Comparison of ENCODE assay signal across 21 mouse cellular contexts in genomic region chr19:60997784-60998183, GRCm38 (mm10).
DNase-seq lines count a peak whose midpoint lies in the region; ATAC-seq and TF ChIP-seq lines count a peak whose summit lies in the region.
"Had no signal": no experiment of that assay in that cellular context is flagged by ENCODE, and none has a peak within 500 bp of the region (broad histone marks: within the 10 kb centered on the region; RNA-seq: fewer than 3 reads in every experiment).

No protein-coding gene starts in this region.

- H3K9me3 ChIP-seq in heart, postnatal 0 days (replicated peaks; ENCODE audit: control insufficient read depth, low read length), result no peaks in the 10 kb centered on the region
- H3K9me3 ChIP-seq: embryonic facial prominence, embryonic 10.5 days; G1E; liver, embryonic 13.5 days; lung, embryonic 15.5 days; neural tube, embryonic 13.5 days had no signal

- TF ChIP-seq EP300 in heart, postnatal 0 days (IDR thresholded peaks at IDR 0.05; ENCODE audit: low read depth), result no peak

- H3K27me3 ChIP-seq in heart, postnatal 0 days (ENCODE audit: control insufficient read depth, insufficient read depth, low read length), result no peaks in the 10 kb centered on the region
- H3K27me3 ChIP-seq: liver, embryonic 13.5 days; lung, embryonic 15.5 days; neural tube, embryonic 13.5 days had no signal

- TF ChIP-seq CTCF in heart, postnatal 0 days (IDR thresholded peaks at IDR 0.05; ENCODE audit: low read depth), result no peak

- no peak overlapping the region for H3K4me2 ChIP-seq in heart, postnatal 0 days (ENCODE audit: low read depth, low read length)
- H3K4me2 ChIP-seq: liver, embryonic 13.5 days; lung, embryonic 15.5 days; midbrain, embryonic 11.5 days; neural tube, embryonic 13.5 days had no signal

- peak; percentile 24 for DNase-seq in adrenal gland, postnatal 10 days
- no peak for DNase-seq in adrenal gland, postnatal 25 days
- peak; percentile 51 for DNase-seq in kidney, adult 11 months
- DNase-seq in kidney, postnatal 10 days, result no peak
- DNase-seq in fat pad, adult 2 months (ENCODE audit: extremely low read depth, low read depth, low spot score), result peak; percentile 66
- peak; percentile 54 for DNase-seq in heart, postnatal 0 days (ENCODE audit: low spot score)
- no peak for DNase-seq in right cerebral cortex, postnatal 25 days
- no peak for DNase-seq in right cerebral cortex, postnatal 36 days (ENCODE audit: low spot score in 2 of 2)
- DNase-seq: cerebellum, adult 2 months; layer of hippocampus, postnatal 36 days; liver, embryonic 13.5 days; right cerebral cortex, postnatal 4 days; thymus, postnatal 4 days had no signal

- H3K4me3 ChIP-seq in heart, postnatal 0 days (ENCODE audit: low read depth, low read length), result no peak overlapping the region
- H3K4me3 ChIP-seq: embryonic facial prominence, embryonic 10.5 days; liver, embryonic 13.5 days; lung, embryonic 15.5 days; neural tube, embryonic 13.5 days had no signal

- peaks cover 37% of the 10 kb centered on the region for H3K4me1 ChIP-seq in heart, postnatal 0 days (ENCODE audit: control insufficient read depth, insufficient read depth)
- H3K4me1 ChIP-seq: embryonic facial prominence, embryonic 10.5 days; lung, embryonic 15.5 days had no signal

- no peaks in the 10 kb centered on the region for H3K36me3 ChIP-seq in heart, postnatal 0 days (replicated peaks; ENCODE audit: control insufficient read depth, insufficient read depth, low read length)
- H3K36me3 ChIP-seq: embryonic facial prominence, embryonic 10.5 days; G1E; liver, embryonic 13.5 days; lung, embryonic 15.5 days had no signal

- WGBS in heart, postnatal 0 days, result 35% methylated on average over 4 of the region's 4 CpGs

- peak overlapping the region; percentile 73 for H3K27ac ChIP-seq in heart, postnatal 0 days (ENCODE audit: low read depth)
- H3K27ac ChIP-seq: embryonic facial prominence, embryonic 10.5 days; liver, embryonic 13.5 days; lung, embryonic 15.5 days; macrophage; neural tube, embryonic 13.5 days had no signal

- H3K9ac ChIP-seq in heart, postnatal 0 days (replicated peaks; ENCODE audit: low read depth, low read length), result no peak overlapping the region
- H3K9ac ChIP-seq: liver, embryonic 13.5 days; lung, embryonic 15.5 days; neural tube, embryonic 13.5 days had no signal

- ATAC-seq in heart, postnatal 0 days (ENCODE audit: insufficient read depth, low read depth), result peak; percentile 71
- ATAC-seq: CD4-positive, CD25-positive, alpha-beta regulatory T cell, adult 4 months; forebrain, embryonic 14.5 days had no signal

Comparison
In these comparisons a context has a peak if more than half of its experiments do, and no peak if none do; other contexts are left out.
1. DNase-seq: peak in adrenal gland, postnatal 10 days (single experiment), kidney, adult 11 months (single experiment), fat pad, adult 2 months (single experiment) and heart, postnatal 0 days (single experiment); none in adrenal gland, postnatal 25 days (single experiment), kidney, postnatal 10 days (single experiment), right cerebral cortex, postnatal 25 days (single experiment) and right cerebral cortex, postnatal 36 days (0 of 2).